Mouse (Mus musculus): ENCODE results near the gene Wdr5. TPM values are rescaled to one million over a fixed set of nuclear protein-coding genes. Genes with fewer than 3 reads are reported as not detected.

The Wdr5 gene
- polyA plus RNA-seq, 1 experiment from 2014 or later = 60.4 TPM

DNA sequence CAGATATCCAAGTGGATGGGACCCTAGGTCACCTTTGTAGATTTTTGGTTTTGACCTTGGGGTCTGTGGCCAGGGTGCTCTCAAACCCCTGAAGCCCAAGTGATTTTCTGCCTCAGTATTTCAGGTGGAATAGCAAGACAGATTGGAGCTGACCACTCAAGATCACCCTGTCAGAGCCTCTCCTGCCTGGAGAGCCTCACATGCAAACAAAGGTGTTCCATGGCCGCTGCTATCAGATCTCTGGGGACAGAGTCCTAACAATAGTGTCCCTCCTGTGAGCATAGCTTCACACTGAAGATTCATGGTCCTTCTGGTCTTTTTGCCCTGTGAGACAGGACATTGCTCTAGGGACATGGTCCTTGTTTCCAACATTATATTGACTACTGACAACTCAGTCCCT lies 46.2 kb downstream of the Wdr5 start:
- no peaks in the 10 kb centered on the region for H3K9me3 ChIP-seq
- H3K36me3 ChIP-seq = no peaks in the 10 kb centered on the region
- no peak overlapping the region for H3K27ac ChIP-seq
- H3K9ac ChIP-seq = no peak overlapping the region
- no peak overlapping the region for H3K4me2 ChIP-seq
- H3K4me1 ChIP-seq = 0 out of 2 replicates have a peak, but pooled peaks cover 12% of the 10 kb centered on the region
- no peak overlapping the region for H3K4me3 ChIP-seq
- 33% methylated on average over 1 of the region's 1 CpGs for WGBS
- no peak for ATAC-seq (ENCODE audit: borderline replicate concordance, extremely low read depth, low FRiP score, low TSS enrichment)
- no peaks in the 10 kb centered on the region for H3K27me3 ChIP-seq

DNA sequence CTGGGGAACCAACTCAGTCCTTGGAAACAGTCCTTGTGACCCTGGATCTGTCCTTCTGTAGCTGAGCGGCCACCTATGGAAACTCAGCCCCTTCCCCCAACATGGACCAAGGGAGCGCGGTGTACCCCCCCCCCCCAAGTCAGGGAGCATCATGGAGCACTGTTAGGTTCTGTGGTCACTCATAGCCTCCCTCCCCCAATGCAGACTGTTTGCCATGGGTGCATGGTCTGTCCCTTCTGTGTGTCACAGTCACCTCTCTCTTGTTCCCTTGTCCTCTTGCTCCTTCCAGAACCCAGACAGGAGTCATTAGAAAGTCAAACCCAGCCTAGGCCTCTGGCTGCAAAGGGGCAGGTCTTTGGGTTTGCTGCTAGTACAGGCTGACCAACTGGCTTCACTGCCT lies 46.9 kb downstream of the Wdr5 start:
- WGBS = 92% methylated on average over 3 of the region's 3 CpGs
- H3K9me3 ChIP-seq = no peaks in the 10 kb centered on the region
- H3K27ac ChIP-seq = no peak overlapping the region
- H3K4me1 ChIP-seq = 0 out of 2 replicates have a peak, but pooled peaks cover 12% of the 10 kb centered on the region
- H3K36me3 ChIP-seq = no peaks in the 10 kb centered on the region
- no peak for ATAC-seq (ENCODE audit: borderline replicate concordance, extremely low read depth, low FRiP score, low TSS enrichment)
- H3K9ac ChIP-seq = no peak overlapping the region
- H3K4me3 ChIP-seq = no peak overlapping the region
- no peaks in the 10 kb centered on the region for H3K27me3 ChIP-seq
- H3K4me2 ChIP-seq = no peak overlapping the region

DNA sequence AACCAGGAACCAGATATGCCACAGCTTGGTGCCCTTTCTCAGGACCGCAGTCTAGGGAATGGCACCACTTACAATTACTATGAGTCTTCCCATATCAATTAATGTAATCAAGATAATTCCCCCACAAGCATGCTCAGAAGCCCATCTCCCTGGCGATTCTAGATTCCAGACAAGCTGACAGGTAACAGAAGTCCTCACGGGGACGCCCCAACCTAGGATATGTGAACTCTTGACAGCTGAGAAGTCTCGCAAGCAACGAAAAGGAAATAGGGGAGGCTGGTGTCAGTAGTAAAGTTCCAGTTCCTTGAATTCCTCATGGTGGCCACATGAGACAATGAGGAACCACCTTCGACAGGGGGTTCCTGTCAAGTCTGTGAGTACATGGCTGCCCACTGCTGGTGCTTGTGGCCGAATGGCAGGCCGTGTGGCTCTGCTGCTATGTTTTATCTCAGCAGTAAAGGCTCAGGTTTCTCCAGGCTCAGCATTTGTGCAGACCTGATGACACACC lies 48.7 kb downstream of the Wdr5 start:
- Histone ChIP-seq H3K36me3 (no peaks in the 10 kb centered on the region), H3K4me3 (no peak overlapping the region), H3K27ac (no peak overlapping the region), H3K27me3 (no peaks in the 10 kb centered on the region), H3K9ac (no peak overlapping the region), H3K4me1 (peaks cover 16% of the 10 kb centered on the region; the same call in 1 of the 2 replicates), H3K9me3 (no peaks in the 10 kb centered on the region), H3K4me2 (no peak overlapping the region)
- ATAC-seq (ENCODE audit: borderline replicate concordance, extremely low read depth, low FRiP score, low TSS enrichment) = no peak
- WGBS = 67% methylated on average over 9 of the region's 9 CpGs

DNA sequence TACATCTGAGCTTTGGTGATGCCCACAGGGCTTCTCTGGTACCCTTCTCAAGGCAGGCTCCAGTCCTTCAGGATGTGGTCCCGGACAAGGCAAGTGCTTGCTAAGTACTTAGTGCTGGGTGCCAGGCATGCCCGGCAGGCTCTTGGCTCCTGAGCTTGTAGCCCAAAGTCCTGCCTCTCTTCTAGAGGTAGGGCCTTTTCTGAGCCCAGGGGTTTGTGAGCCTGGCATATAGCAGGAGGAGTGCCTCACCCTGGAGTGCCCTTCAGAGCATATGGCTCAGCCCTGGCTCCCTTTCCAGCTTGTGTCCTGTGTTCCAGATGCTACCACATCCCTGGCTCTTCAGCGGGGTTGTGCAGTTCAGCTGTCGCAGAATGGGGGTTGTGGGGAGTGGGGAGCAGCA lies 49.7 kb downstream of the Wdr5 start:
- Histone ChIP-seq H3K9me3 (no peaks in the 10 kb centered on the region), H3K27me3 (no peaks in the 10 kb centered on the region), H3K4me3 (no peak overlapping the region), H3K36me3 (no peaks in the 10 kb centered on the region), H3K4me2 (no peak overlapping the region), H3K4me1 (peaks cover 19% of the 10 kb centered on the region; the same call in 1 of the 2 replicates), H3K9ac (no peak overlapping the region), H3K27ac (no peak overlapping the region)
- ATAC-seq (ENCODE audit: borderline replicate concordance, extremely low read depth, low FRiP score, low TSS enrichment) = no peak
- WGBS = 82% methylated on average over 4 of the region's 4 CpGs

DNA sequence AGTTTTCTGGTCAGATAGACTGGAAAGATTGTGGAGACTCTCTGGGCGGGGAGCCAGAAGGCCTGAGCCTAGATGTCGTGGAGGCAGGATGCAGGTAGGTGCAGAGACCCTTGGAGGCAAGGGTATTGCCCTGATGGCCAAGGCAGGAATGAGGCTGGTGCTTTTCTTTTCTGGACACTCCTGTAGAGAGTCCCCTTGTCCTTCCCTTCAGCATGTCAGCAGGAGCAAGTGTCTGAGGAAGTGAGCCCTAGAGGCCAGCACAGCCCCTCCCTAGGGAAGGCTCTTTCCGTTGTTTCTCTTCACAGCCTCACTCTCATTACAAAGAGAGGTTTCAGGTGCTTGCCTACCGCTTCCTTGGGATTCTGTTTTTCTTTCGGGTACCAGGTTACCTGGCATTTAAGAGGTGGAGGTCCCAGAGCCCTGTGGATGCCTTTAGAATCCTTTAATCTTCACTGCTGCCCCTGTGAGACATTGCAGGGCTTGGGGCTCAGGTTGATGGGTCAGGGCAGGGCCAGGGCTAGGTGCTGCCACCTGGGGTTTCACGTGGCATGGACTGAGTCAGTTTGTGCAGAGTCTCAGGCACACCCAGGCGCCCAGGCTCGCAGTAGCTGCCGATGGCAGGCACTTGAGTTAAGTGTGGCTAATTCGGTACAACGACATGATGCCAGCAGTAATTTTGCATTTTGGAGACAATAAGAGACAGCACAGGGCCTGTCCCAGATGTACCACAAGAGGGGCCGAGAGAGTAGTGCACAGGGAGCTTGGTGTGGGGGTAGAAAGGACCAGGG lies 50.6 kb downstream of the Wdr5 start:
- no peak overlapping the region for H3K27ac ChIP-seq
- no peaks in the 10 kb centered on the region for H3K9me3 ChIP-seq
- H3K36me3 ChIP-seq = no peaks in the 10 kb centered on the region
- WGBS = 52% methylated on average over 12 of the region's 12 CpGs
- no peak overlapping the region for H3K4me2 ChIP-seq
- H3K4me3 ChIP-seq = no peak overlapping the region
- no peaks in the 10 kb centered on the region for H3K27me3 ChIP-seq
- H3K9ac ChIP-seq = no peak overlapping the region
- no peak for ATAC-seq (ENCODE audit: borderline replicate concordance, extremely low read depth, low FRiP score, low TSS enrichment)
- H3K4me1 ChIP-seq = peaks cover 20% of the 10 kb centered on the region; the same call in 1 of the 2 replicates

DNA sequence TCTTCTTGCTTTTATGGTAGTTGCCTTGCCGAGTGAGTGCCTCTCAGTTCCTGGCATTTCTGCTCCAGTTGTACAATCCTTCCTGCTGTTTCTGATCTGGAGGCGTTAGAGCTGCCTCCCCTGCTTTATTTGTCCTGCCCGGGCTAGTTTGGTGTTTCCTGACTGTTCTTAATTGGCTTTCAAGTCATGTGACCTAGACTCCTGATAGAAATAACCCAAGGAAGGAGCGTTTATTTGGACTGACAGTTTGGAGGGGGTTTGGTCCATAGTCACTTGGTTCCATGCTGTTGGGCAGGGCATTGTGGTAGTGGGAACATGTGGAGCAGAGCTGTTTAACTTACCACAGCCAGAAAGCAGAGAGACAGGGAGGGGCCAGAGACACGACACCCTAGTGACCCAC lies 55.9 kb downstream of the Wdr5 start:
- H3K4me1 ChIP-seq = peaks cover 41% of the 10 kb centered on the region
- H3K9me3 ChIP-seq = no peaks in the 10 kb centered on the region
- H3K9ac ChIP-seq = no peak overlapping the region
- 46% methylated on average over 5 of the region's 5 CpGs for WGBS
- H3K4me2 ChIP-seq = no peak overlapping the region
- no peaks in the 10 kb centered on the region for H3K27me3 ChIP-seq
- H3K36me3 ChIP-seq = no peaks in the 10 kb centered on the region
- H3K27ac ChIP-seq = peak overlapping the region; percentile 22; the same call in 1 of the 2 replicates
- ATAC-seq (ENCODE audit: borderline replicate concordance, extremely low read depth, low FRiP score, low TSS enrichment) = no peak
- H3K4me3 ChIP-seq = no peak overlapping the region

DNA sequence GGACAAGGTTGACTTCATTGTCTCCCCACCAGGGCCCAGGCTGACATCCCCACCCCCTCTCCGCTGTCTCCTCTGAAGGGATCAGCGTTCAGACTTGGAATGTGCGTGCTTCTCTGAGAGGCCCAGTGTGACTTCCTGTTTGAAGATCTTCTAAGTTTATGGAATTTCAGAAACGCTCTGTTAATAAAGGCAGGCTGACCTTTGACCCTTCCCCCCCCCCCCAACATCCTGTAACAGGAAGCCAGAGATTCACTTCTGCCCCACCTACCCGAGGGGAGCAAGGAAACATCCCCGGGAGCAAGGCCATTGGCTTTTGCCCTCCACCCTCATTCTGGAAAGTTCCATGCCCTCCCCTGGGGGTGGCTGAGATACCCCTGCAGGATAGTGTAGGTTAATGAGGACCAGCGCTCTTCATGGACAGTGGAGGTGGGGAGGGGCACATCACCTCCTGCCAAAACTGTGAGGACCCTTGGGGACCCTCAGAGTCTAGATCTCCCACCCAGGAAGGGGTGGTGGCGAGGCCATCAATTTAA lies 57.4 kb downstream of the Wdr5 start:
- Histone ChIP-seq H3K27me3 (no peaks in the 10 kb centered on the region), H3K4me2 (no peak overlapping the region), H3K4me1 (peaks cover 39% of the 10 kb centered on the region), H3K4me3 (no peak overlapping the region), H3K9ac (no peak overlapping the region), H3K27ac (peak overlapping the region; percentile 82), H3K36me3 (no peaks in the 10 kb centered on the region), H3K9me3 (no peaks in the 10 kb centered on the region)
- 27% methylated on average over 8 of the region's 8 CpGs for WGBS
- peak; percentile 63; the same call in 1 of the 2 replicates for ATAC-seq (ENCODE audit: borderline replicate concordance, extremely low read depth, low FRiP score, low TSS enrichment)

DNA sequence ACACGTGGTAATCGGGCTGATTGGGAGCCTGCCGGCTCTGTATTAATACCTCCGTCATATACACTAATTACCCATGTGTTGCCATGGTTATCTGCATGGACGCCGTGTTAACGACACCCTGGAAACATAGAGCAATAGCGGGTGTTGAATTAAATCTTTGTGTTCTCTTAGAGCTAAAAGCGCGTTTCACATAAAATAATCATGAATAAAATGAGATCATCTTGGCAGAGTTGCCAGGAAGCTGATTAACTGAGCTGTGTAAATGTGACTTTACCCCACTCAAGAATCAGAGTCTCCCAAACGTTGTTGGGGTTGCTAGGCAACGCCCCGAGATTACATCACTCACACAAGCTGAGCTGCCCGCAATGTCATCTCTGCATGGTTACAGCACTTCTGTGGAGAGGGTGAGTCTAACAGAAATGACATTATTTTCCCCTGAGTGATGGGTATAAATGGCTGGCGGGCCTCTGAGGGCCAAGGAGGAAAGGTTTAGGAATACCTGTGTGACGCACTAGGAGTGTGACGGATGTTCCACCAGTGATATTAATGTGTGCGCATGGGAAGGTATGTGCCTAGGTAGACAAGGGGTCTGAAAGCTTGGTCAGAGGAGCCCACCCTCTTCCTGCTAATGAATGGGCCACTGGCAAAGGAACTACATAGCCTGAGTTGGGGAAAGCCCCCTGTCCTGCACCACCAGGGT lies 58.1 kb downstream of the Wdr5 start:
- H3K4me2 ChIP-seq = no peak overlapping the region
- no peaks in the 10 kb centered on the region for H3K27me3 ChIP-seq
- H3K9ac ChIP-seq = no peak overlapping the region
- peaks cover 39% of the 10 kb centered on the region for H3K4me1 ChIP-seq
- 35% methylated on average over 18 of the region's 18 CpGs for WGBS
- H3K36me3 ChIP-seq = no peaks in the 10 kb centered on the region
- H3K9me3 ChIP-seq = no peaks in the 10 kb centered on the region
- peak; percentile 77 for ATAC-seq (ENCODE audit: borderline replicate concordance, extremely low read depth, low FRiP score, low TSS enrichment)
- H3K4me3 ChIP-seq = no peak overlapping the region
- peak overlapping the region; percentile 82 for H3K27ac ChIP-seq

DNA sequence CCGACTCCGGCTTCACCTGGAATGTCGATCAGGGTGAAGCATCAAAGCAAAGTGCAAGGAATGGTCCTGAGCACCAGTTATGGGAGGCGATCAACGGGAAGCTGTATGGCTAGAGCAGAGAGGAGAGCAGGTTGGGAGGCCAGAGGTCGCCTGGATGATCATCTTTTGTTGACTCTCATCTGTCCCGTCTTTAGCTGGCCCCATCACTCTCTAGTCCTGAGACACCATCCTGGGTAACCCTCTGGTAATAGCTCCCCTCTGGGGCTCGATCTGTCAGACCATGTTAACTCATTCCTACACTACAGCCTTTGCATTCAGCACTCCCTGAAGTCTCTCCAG lies 58.6 kb downstream of the Wdr5 start:
- Histone ChIP-seq H3K4me1 (peaks cover 36% of the 10 kb centered on the region), H3K36me3 (no peaks in the 10 kb centered on the region), H3K27ac (no peak overlapping the region), H3K4me3 (no peak overlapping the region), H3K9ac (no peak overlapping the region), H3K27me3 (no peaks in the 10 kb centered on the region), H3K9me3 (no peaks in the 10 kb centered on the region), H3K4me2 (no peak overlapping the region)
- no peak for ATAC-seq (ENCODE audit: borderline replicate concordance, extremely low read depth, low FRiP score, low TSS enrichment)
- WGBS = 60% methylated on average over 8 of the region's 8 CpGs

DNA sequence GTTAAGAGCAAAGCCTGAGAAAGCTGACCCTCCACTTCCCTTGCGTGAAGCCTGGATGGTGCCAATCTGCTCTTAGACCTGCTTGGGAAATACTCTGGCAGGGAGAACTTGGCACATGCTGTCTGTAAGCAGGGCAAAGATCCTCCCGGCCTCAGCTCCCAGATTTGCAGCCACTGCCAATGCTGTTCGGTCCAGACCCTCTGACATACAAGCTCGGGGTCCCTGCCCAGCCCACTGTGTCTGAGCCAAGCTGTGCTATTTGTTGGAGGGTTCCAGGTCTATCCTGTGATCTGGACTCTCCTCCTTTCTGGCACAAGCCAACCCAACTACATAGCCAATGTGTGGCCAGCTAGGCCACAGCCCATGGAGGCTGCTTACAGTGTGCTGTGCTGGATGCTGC lies 61.5 kb downstream of the Wdr5 start:
- H3K27ac ChIP-seq = no peak overlapping the region
- peaks cover 24% of the 10 kb centered on the region for H3K4me1 ChIP-seq
- no peaks in the 10 kb centered on the region for H3K9me3 ChIP-seq
- WGBS = 75% methylated on average over 4 of the region's 4 CpGs
- no peaks in the 10 kb centered on the region for H3K27me3 ChIP-seq
- no peak overlapping the region for H3K4me2 ChIP-seq
- no peak for ATAC-seq (ENCODE audit: borderline replicate concordance, extremely low read depth, low FRiP score, low TSS enrichment)
- H3K4me3 ChIP-seq = no peak overlapping the region
- no peak overlapping the region for H3K9ac ChIP-seq
- H3K36me3 ChIP-seq = no peaks in the 10 kb centered on the region

DNA sequence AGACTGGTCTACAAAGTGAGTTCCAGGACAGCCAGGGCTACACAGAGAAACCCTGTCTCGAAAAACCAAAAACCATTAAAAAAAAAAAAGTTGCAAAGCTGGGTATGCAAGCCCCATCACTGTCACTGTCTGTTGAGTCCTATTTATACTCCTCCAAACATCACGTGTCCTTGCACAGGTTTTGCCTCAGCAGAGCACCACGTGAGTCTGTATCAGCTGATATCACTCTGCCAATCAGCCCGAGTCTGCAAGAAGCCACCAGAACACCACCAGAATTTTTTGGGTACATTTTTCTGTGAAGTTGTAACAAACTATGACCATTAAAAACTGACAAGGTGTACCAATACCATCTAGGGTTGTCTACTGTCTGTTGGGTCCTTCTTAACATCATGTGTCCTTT lies 63.6 kb downstream of the Wdr5 start:
- H3K9ac ChIP-seq = no peak overlapping the region
- H3K4me2 ChIP-seq = no peak overlapping the region
- WGBS = 81% methylated on average over 4 of the region's 4 CpGs

DNA sequence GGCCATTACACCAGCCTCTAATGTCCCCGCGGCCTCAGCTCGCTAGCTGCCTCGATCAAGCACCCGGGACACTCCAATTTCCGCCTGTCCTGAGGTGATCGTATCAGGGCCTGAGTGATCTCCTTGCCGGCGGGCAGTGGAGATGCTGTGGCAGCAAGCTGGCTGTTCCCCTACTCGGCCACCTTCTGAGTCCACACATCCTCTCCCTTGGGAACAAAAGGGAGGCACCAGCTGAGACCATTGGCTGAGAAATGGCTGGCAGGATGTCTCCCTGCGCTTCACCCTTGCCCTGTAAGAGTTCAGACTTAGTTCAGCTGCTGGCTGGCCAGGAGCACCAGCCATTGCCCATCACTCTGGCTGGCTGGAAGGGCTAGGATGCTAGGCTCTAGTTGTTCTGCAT lies 67.2 kb downstream of the Wdr5 start:
- 46% methylated on average over 11 of the region's 11 CpGs for whole genome bisulfite sequencing
- Histone ChIP-seq H3K27me3 (no peaks in the 10 kb centered on the region), H3K4me2 (no peak overlapping the region), H3K27ac (no peak overlapping the region), H3K4me1 (peaks cover 10% of the 10 kb centered on the region), H3K9ac (no peak overlapping the region), H3K9me3 (no peaks in the 10 kb centered on the region), H3K4me3 (no peak overlapping the region), H3K36me3 (no peaks in the 10 kb centered on the region)
- no peak; the same call in 1 of the 2 replicates for ATAC-seq (ENCODE audit: borderline replicate concordance, extremely low read depth, low FRiP score, low TSS enrichment)

More for the DNA sequence above, 63.6 kb downstream of the Wdr5 start:
- Histone ChIP-seq H3K27ac (no peak overlapping the region), H3K36me3 (no peaks in the 10 kb centered on the region), H3K27me3 (no peaks in the 10 kb centered on the region), H3K9me3 (no peaks in the 10 kb centered on the region), H3K4me3 (no peak overlapping the region), H3K4me1 (peaks cover 13% of the 10 kb centered on the region)
- ATAC-seq (ENCODE audit: borderline replicate concordance, extremely low read depth, low FRiP score, low TSS enrichment) = no peak

Data from lung, embryonic 15.5 days (tissue).